Mouse (Mus musculus): ENCODE data around the gene Scn1a.

Gene Scn1a

GRCm38 (mm10) chr2:66244013-66244412 is 196.6 kb downstream of the Scn1a start:
- no peak for DNase-seq (ENCODE audit: low spot score in 2 of 2)

GRCm38 (mm10) chr2:66240334-66240733 is 200.3 kb downstream of the Scn1a start:
- no peak for DNase-seq (ENCODE audit: low spot score in 2 of 2)

GRCm38 (mm10) chr2:66238886-66239285 is 201.8 kb downstream of the Scn1a start:
- DNase-seq (ENCODE audit: low spot score in 2 of 2): no peak

GRCm38 (mm10) chr2:66220954-66221353 is 219.7 kb downstream of the Scn1a start:
- no peak for DNase-seq (ENCODE audit: low spot score in 2 of 2)

Measured in frontal cortex, postnatal 14 days (tissue).